ENCODE assay signal across 16 mouse cellular contexts in the genomic region with DNA sequence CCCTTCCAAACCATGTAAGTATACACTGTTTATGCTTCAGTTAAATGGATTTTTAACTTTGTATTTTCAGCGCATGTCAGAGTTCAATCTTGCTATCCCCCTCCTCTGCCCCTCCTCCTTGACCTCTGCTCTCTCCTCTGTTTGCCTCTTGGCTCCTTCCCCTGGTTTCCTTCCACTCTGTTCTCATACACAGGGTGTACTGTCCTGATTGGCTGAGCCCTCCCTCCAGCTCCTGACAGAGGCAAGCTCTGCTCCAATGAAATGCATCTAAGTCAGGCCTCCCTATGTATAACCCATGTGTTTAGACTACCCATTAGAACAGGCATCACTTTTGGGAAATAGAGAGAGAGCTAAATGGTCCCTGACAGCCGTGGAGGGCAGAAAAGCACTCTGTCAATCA.
A peak's percentile ranks its signal among the peaks of the same experiment; 100 is the strongest.
DNase-seq lines count a peak whose midpoint lies in the region; ATAC-seq and TF ChIP-seq lines count a peak whose summit lies in the region.
"Had no signal": no experiment of that assay in that cellular context is flagged by ENCODE, and none has a peak within 500 bp of the region (broad histone marks: within the 10 kb centered on the region; RNA-seq: fewer than 3 reads in every experiment).

No protein-coding gene starts in this region.

- ATAC-seq in midbrain, embryonic 12.5 days (ENCODE audit: low FRiP score, low read depth), result peak; percentile 97
- ATAC-seq in midbrain, postnatal 0 days (ENCODE audit: low FRiP score), result no peak
- ATAC-seq in embryonic facial prominence, embryonic 14.5 days (ENCODE audit: low read depth), result peak; percentile 50; the same call in 1 of the 2 replicates
- ATAC-seq in midbrain, embryonic 15.5 days (replicated peaks), result 0 out of 2 replicates have a peak, but pooled peaks have one; percentile 37
- ATAC-seq: forebrain, embryonic 14.5 days; intestine, embryonic 15.5 days had no signal

- peaks cover 3% of the 10 kb centered on the region for H3K4me1 ChIP-seq in midbrain, embryonic 12.5 days
- no peaks in the 10 kb centered on the region for H3K4me1 ChIP-seq in midbrain, postnatal 0 days (ENCODE audit: insufficient read depth, low read length)
- H3K4me1 ChIP-seq in embryonic facial prominence, embryonic 14.5 days (ENCODE audit: control insufficient read depth, insufficient read depth, low read length), result no peaks in the 10 kb centered on the region
- no peaks in the 10 kb centered on the region for H3K4me1 ChIP-seq in midbrain, embryonic 15.5 days
- H3K4me1 ChIP-seq: intestine, embryonic 15.5 days had no signal

- peak; percentile 22 for DNase-seq in kidney, adult 9 months
- no peak for DNase-seq in kidney, adult 11 months
- no peak for DNase-seq in midbrain, postnatal 0 days (ENCODE audit: low spot score)
- no peak for DNase-seq in embryonic facial prominence, embryonic 14.5 days (ENCODE audit: low spot score)
- DNase-seq in right cerebral cortex, postnatal 14 days, result no peak
- DNase-seq: cerebellum, adult 11 months; cerebellum, postnatal 36 days; gastrocnemius, adult 2 months; heart, postnatal 14 days; left cerebral cortex, postnatal 4 days; thymus, adult 18-20 months had no signal

- no peak overlapping the region for H3K4me2 ChIP-seq in midbrain, embryonic 12.5 days (replicated peaks)
- no peak overlapping the region for H3K4me2 ChIP-seq in midbrain, postnatal 0 days (ENCODE audit: low read depth, low read length, poor library complexity, severe bottlenecking)
- H3K4me2 ChIP-seq in embryonic facial prominence, embryonic 14.5 days (ENCODE audit: low read depth, low read length), result no peak overlapping the region
- H3K4me2 ChIP-seq in midbrain, embryonic 15.5 days, result no peak overlapping the region
- H3K4me2 ChIP-seq: intestine, embryonic 15.5 days had no signal

- H3K36me3 ChIP-seq in midbrain, embryonic 12.5 days, result no peaks in the 10 kb centered on the region
- H3K36me3 ChIP-seq in midbrain, postnatal 0 days (ENCODE audit: insufficient read depth, low read length), result no peaks in the 10 kb centered on the region
- H3K36me3 ChIP-seq in embryonic facial prominence, embryonic 14.5 days (ENCODE audit: control insufficient read depth, insufficient read depth, low read length), result no peaks in the 10 kb centered on the region
- no peaks in the 10 kb centered on the region for H3K36me3 ChIP-seq in midbrain, embryonic 15.5 days (replicated peaks)
- H3K36me3 ChIP-seq: intestine, embryonic 15.5 days had no signal

- H3K27me3 ChIP-seq in midbrain, embryonic 12.5 days, result no peaks in the 10 kb centered on the region
- H3K27me3 ChIP-seq in midbrain, postnatal 0 days (ENCODE audit: insufficient read depth, low read length), result no peaks in the 10 kb centered on the region
- H3K27me3 ChIP-seq in embryonic facial prominence, embryonic 14.5 days (replicated peaks; ENCODE audit: control insufficient read depth, insufficient read depth, low read length), result no peaks in the 10 kb centered on the region
- H3K27me3 ChIP-seq in midbrain, embryonic 15.5 days (replicated peaks), result no peaks in the 10 kb centered on the region
- H3K27me3 ChIP-seq: intestine, embryonic 15.5 days had no signal

- no peaks in the 10 kb centered on the region for H3K9me3 ChIP-seq in midbrain, embryonic 12.5 days
- H3K9me3 ChIP-seq in midbrain, postnatal 0 days (ENCODE audit: low read length), result no peaks in the 10 kb centered on the region
- no peaks in the 10 kb centered on the region for H3K9me3 ChIP-seq in embryonic facial prominence, embryonic 14.5 days (ENCODE audit: control insufficient read depth, low read length)
- H3K9me3 ChIP-seq in midbrain, embryonic 15.5 days, result no peaks in the 10 kb centered on the region
- H3K9me3 ChIP-seq: intestine, embryonic 15.5 days had no signal

- no peak overlapping the region for H3K4me3 ChIP-seq in midbrain, embryonic 12.5 days
- no peak overlapping the region for H3K4me3 ChIP-seq in midbrain, postnatal 0 days (ENCODE audit: low read depth, low read length)
- no peak overlapping the region for H3K4me3 ChIP-seq in embryonic facial prominence, embryonic 14.5 days (ENCODE audit: low read depth, low read length)
- no peak overlapping the region for H3K4me3 ChIP-seq in midbrain, embryonic 15.5 days
- H3K4me3 ChIP-seq: gastrocnemius, adult 2 months; intestine, embryonic 15.5 days; myocyte had no signal

- H3K27ac ChIP-seq in midbrain, embryonic 12.5 days (replicated peaks), result no peak overlapping the region
- H3K27ac ChIP-seq in midbrain, postnatal 0 days (ENCODE audit: low read depth, low read length), result no peak overlapping the region
- H3K27ac ChIP-seq in embryonic facial prominence, embryonic 14.5 days (replicated peaks; ENCODE audit: low read depth, low read length), result no peak overlapping the region
- H3K27ac ChIP-seq in midbrain, embryonic 15.5 days, result no peak overlapping the region
- H3K27ac ChIP-seq: gastrocnemius, adult 2 months; intestine, embryonic 15.5 days had no signal

- 56% methylated on average over 2 of the region's 2 CpGs for WGBS in midbrain, embryonic 12.5 days
- 44% methylated on average over 2 of the region's 2 CpGs for WGBS in midbrain, postnatal 0 days
- 37% methylated on average over 2 of the region's 2 CpGs for WGBS in embryonic facial prominence, embryonic 14.5 days
- 43% methylated on average over 2 of the region's 2 CpGs for WGBS in midbrain, embryonic 15.5 days

- no peak overlapping the region for H3K9ac ChIP-seq in midbrain, embryonic 12.5 days (replicated peaks)
- no peak overlapping the region for H3K9ac ChIP-seq in midbrain, postnatal 0 days (replicated peaks; ENCODE audit: low read length, poor library complexity, severe bottlenecking)
- H3K9ac ChIP-seq in embryonic facial prominence, embryonic 14.5 days (ENCODE audit: low read depth, low read length), result no peak overlapping the region
- H3K9ac ChIP-seq in midbrain, embryonic 15.5 days, result no peak overlapping the region
- H3K9ac ChIP-seq: intestine, embryonic 15.5 days had no signal

- no peak for TF ChIP-seq CTCF in midbrain, postnatal 0 days (IDR thresholded peaks at IDR 0.05)
